Mouse (Mus musculus): ENCODE data around the gene Olfr575. TPM values are rescaled to one million over a fixed set of nuclear protein-coding genes. Genes with fewer than 3 reads are reported as not detected.

Olfr575 gene
- not detected in 2 replicates for polyA plus RNA-seq (2015; fragmentation: Nextera tagmentation; extraction: Ambion mirVana)

DNA sequence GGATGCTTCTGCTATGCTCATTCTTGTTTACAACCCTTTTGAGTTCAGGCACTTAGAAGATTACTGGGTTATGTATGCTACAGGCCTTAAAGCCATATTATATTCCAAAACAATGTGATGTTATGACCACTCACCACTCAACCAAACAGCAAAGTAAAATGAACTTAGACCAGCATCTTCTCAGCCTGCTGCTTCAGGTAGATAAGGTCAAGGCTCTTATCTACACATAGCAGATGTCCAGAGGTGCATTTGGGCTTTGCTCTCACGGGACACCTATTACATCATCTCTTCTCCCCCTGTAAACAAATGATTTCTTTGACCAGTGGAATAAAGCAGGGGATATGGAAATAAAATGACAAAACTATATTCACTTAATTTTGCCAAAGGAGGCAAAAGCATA, at the start of gene Olfr575:
TSS of gene Olfr575 (minus strand) at position 183 of the 400 bp plus-strand sequence.
- WGBS: 74% methylated on average over 1 of the region's 1 CpGs
- H3K27ac ChIP-seq: no peak within 1 kb of the TSS
- H3K27me3 ChIP-seq: no peaks in the 10 kb centered on the region
- H3K4me3 ChIP-seq (replicated peaks): no peak within 1 kb of the TSS
- H3K9ac ChIP-seq (replicated peaks): no peak within 1 kb of the TSS
- ATAC-seq: no peak
- no peaks in the 10 kb centered on the region for H3K36me3 ChIP-seq
- H3K4me2 ChIP-seq (replicated peaks): no peak within 1 kb of the TSS
- no peaks in the 10 kb centered on the region for H3K9me3 ChIP-seq
- H3K4me1 ChIP-seq (replicated peaks): no peaks in the 10 kb centered on the region

DNA sequence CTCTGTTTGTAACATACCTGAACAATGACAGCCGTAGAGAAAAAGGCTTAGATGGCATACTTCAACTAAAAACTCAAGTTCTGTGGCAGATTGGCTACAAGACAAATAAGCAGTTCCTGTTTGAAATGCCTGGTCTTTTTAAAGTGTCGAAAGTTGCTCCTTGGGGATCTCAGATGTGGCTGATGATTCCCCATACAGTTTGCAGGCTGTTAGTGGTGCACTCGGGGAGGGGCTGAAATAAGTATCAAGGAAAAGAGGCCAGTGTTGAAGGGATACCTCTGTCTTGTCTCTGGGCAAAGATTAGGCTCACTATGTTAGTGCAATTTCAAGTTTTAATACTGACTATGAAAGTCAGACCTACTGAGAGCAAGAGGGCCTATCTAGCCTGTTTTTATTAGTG, 30.6 kb upstream of the Olfr575 start, which contains the start of gene Olfr578:
TSS of gene Olfr578 (minus strand) at position 101 of the 400 bp plus-strand sequence.
- 84% methylated on average over 3 of the region's 3 CpGs for WGBS

DNA sequence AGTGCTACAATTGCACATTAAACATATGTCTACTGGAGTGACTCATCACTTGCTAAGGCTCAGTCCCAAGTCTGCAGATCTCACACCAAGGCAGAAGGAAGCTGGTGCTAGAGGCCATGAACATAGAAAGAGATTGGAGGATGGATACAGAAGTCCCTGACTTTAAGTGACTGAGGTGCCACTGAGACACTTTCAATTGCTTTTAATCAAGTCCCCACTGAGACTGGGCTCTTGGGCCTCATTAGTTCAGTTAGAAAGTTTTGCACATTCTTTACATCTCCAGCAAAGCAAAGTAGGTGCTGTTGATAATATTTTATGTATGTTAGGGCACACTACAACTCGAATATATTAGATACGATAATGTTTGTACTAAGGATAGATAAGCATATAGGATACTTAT, 17.3 kb upstream of the Olfr575 start, which contains the start of gene Olfr577:
TSS of gene Olfr577 (minus strand) at position 101 of the 400 bp plus-strand sequence.
- 88% methylated on average over 2 of the region's 2 CpGs for WGBS
- H3K4me2 ChIP-seq (replicated peaks): no peak within 1 kb of the TSS
- no peak for ATAC-seq

More for the DNA sequence above, 30.6 kb upstream of the Olfr575 start, which contains the start of gene Olfr578:
- Histone ChIP-seq H3K27ac (no peak within 1 kb of the TSS), H3K36me3 (no peaks in the 10 kb centered on the region), H3K9me3 (peaks cover 2% of the 10 kb centered on the region; the same call in 1 of the 2 replicates), H3K4me1 (replicated peaks) (no peaks in the 10 kb centered on the region), H3K4me3 (replicated peaks) (no peak within 1 kb of the TSS), H3K9ac (replicated peaks) (no peak within 1 kb of the TSS), H3K27me3 (no peaks in the 10 kb centered on the region), H3K4me2 (replicated peaks) (no peak within 1 kb of the TSS)
- ATAC-seq: no peak

DNA sequence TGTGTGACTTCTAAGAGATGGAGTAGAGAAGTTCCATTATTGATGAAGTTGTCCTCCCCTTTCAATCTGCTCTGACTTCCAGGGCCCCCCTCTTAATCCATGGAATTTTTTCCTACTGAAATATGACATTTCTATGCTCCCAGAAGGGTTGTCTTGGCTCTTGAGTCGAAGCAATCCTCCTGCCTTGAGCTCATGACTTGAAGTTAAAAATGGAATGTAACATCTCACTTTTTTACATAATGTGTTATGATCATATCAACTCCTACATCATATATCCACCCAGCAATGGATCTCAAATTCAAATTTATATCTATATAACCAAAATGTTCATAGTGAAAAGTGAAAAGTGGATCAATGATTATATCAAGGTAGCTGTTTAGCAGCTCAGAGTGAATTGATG, 15.8 kb upstream of the Olfr575 start:
- Histone ChIP-seq H3K27me3 (no peaks in the 10 kb centered on the region), H3K27ac (no peak overlapping the region), H3K4me2 (replicated peaks) (no peak overlapping the region), H3K36me3 (no peaks in the 10 kb centered on the region), H3K4me3 (replicated peaks) (no peak overlapping the region), H3K9me3 (no peaks in the 10 kb centered on the region), H3K9ac (replicated peaks) (no peak overlapping the region), H3K4me1 (replicated peaks) (no peaks in the 10 kb centered on the region)
- WGBS: 32% methylated on average over 1 of the region's 1 CpGs
- ATAC-seq: no peak

More for the DNA sequence above, 17.3 kb upstream of the Olfr575 start, which contains the start of gene Olfr577:
- no peak within 1 kb of the TSS for H3K4me3 ChIP-seq (replicated peaks)
- H3K36me3 ChIP-seq: no peaks in the 10 kb centered on the region
- H3K9ac ChIP-seq (replicated peaks): no peak within 1 kb of the TSS
- no peaks in the 10 kb centered on the region for H3K27me3 ChIP-seq
- no peak within 1 kb of the TSS for H3K27ac ChIP-seq
- H3K9me3 ChIP-seq: no peaks in the 10 kb centered on the region
- H3K4me1 ChIP-seq (replicated peaks): no peaks in the 10 kb centered on the region

GRCm38 (mm10) chr7:102962360-102962759, 3.8 kb upstream of the Olfr575 start, which contains the start of gene Olfr576:
Gene Olfr576, plus strand, starts transcription at chr7:102962660.
- WGBS: 61% methylated on average over 2 of the region's 2 CpGs
- Histone ChIP-seq H3K36me3 (no peaks in the 10 kb centered on the region), H3K9me3 (no peaks in the 10 kb centered on the region), H3K4me1 (replicated peaks) (no peaks in the 10 kb centered on the region), H3K4me3 (replicated peaks) (no peak within 1 kb of the TSS), H3K9ac (replicated peaks) (no peak within 1 kb of the TSS), H3K4me2 (replicated peaks) (no peak within 1 kb of the TSS), H3K27ac (no peak within 1 kb of the TSS), H3K27me3 (no peaks in the 10 kb centered on the region)
- no peak for ATAC-seq

GRCm38 (mm10) chr7:102958137-102958536, 438 bp downstream of the Olfr575 start:
- ATAC-seq: no peak
- H3K4me2 ChIP-seq (replicated peaks): no peak overlapping the region

GRCm38 (mm10) chr7:102950732-102951131, 7.8 kb downstream of the Olfr575 start:
- Histone ChIP-seq H3K4me1 (replicated peaks) (no peaks in the 10 kb centered on the region), H3K36me3 (no peaks in the 10 kb centered on the region), H3K4me2 (replicated peaks) (no peak overlapping the region), H3K4me3 (replicated peaks) (no peak overlapping the region), H3K27me3 (no peaks in the 10 kb centered on the region), H3K9me3 (no peaks in the 10 kb centered on the region), H3K27ac (no peak overlapping the region), H3K9ac (replicated peaks) (no peak overlapping the region)
- 81% methylated on average over 1 of the region's 1 CpGs for WGBS
- ATAC-seq: no peak

More at GRCm38 (mm10) chr7:102958137-102958536, 438 bp downstream of the Olfr575 start:
- Histone ChIP-seq H3K27me3 (no peaks in the 10 kb centered on the region), H3K9ac (replicated peaks) (no peak overlapping the region), H3K36me3 (no peaks in the 10 kb centered on the region), H3K4me3 (replicated peaks) (no peak overlapping the region), H3K27ac (no peak overlapping the region), H3K9me3 (no peaks in the 10 kb centered on the region), H3K4me1 (replicated peaks) (no peaks in the 10 kb centered on the region)
- WGBS: 82% methylated on average over 3 of the region's 3 CpGs

- WGBS: 86% methylated on average over 1 of the region's 1 CpGs
- Histone ChIP-seq H3K9me3 (no peaks in the 10 kb centered on the region), H3K36me3 (no peaks in the 10 kb centered on the region), H3K27me3 (no peaks in the 10 kb centered on the region), H3K4me3 (replicated peaks) (no peak within 1 kb of the TSS), H3K4me2 (replicated peaks) (no peak within 1 kb of the TSS), H3K27ac (no peak within 1 kb of the TSS), H3K4me1 (replicated peaks) (no peaks in the 10 kb centered on the region), H3K9ac (replicated peaks) (no peak within 1 kb of the TSS)
- ATAC-seq: no peak
Observed at GRCm38 (mm10) chr7:102948167-102948566, 10.4 kb downstream of the Olfr575 start, which contains the start of gene Olfr574. Gene Olfr574, plus strand, starts transcription at chr7:102948467.

DNA sequence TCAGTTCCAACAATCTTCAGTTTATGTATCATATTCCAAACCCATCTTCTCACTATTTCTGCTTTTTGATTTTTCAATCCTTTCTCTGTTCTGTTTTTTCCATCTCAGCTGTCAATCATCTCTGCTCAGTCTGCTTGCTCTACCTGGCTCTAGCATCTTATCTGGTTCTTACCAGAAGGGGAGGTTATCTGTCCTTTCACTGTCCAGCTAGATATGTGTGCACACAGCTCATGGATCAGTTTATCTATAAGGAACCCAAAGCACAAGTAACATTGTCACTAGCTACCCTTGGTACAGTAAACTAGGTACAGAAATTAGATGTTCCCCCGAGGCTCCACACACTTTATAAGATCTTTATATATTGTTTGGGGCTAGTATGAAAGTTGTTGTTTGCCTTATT, 15.2 kb downstream of the Olfr575 start:
- Histone ChIP-seq H3K9me3 (no peaks in the 10 kb centered on the region), H3K27me3 (no peaks in the 10 kb centered on the region), H3K27ac (no peak overlapping the region), H3K9ac (replicated peaks) (no peak overlapping the region), H3K36me3 (no peaks in the 10 kb centered on the region), H3K4me3 (replicated peaks) (no peak overlapping the region), H3K4me1 (replicated peaks) (no peaks in the 10 kb centered on the region), H3K4me2 (replicated peaks) (no peak overlapping the region)
- WGBS: 97% methylated on average over 1 of the region's 1 CpGs
- no peak for ATAC-seq

DNA sequence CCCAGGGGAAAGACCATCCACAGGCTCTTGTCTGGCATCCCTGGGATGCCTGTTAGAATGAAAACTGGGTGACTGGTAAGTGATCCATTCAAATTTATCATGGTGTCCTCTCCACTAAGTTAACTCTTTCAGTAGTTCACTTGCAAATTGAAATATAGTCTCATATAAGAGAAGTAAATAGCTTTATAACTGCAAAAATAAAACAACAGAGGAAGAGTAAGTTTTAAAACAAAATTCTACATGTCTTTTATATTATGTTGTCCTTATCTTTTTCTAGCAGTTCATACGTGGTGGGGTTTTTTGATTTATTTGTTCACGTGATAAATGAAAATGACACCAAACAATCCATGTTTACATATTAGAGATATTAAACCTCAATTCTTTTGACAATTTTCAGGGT, 16.1 kb downstream of the Olfr575 start, which contains the start of gene Olfr573-ps1:
TSS of gene Olfr573-ps1 (minus strand) at position 101 of the 400 bp plus-strand sequence.
- Histone ChIP-seq H3K27me3 (no peaks in the 10 kb centered on the region), H3K4me1 (replicated peaks) (no peaks in the 10 kb centered on the region), H3K4me2 (replicated peaks) (no peak within 1 kb of the TSS), H3K9ac (replicated peaks) (no peak within 1 kb of the TSS), H3K9me3 (no peaks in the 10 kb centered on the region), H3K36me3 (no peaks in the 10 kb centered on the region), H3K27ac (no peak within 1 kb of the TSS), H3K4me3 (replicated peaks) (no peak within 1 kb of the TSS)
- no peak for ATAC-seq
- WGBS: 90% methylated on average over 2 of the region's 2 CpGs

DNA sequence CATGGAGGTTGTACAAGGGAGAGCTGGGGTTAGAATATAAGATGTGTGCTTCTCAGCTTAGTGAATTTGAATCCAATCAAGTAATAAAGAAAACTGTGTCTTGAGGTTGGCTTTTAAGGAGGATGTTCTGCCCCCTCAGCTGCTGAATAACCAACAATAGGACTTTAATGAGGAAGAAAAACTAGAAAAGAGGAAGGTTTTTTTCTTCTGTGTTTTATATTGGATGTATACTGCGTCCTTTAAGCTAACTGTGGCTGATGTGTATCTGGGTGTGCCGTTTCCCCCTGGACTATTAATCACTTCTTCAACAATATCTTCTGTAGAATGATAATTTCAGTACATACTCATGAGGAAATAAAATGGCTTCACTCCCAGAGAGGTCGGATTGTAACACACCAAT, 31.5 kb downstream of the Olfr575 start:
- Histone ChIP-seq H3K9ac (replicated peaks) (no peak overlapping the region), H3K4me3 (replicated peaks) (no peak overlapping the region), H3K27ac (no peak overlapping the region), H3K27me3 (no peaks in the 10 kb centered on the region), H3K9me3 (no peaks in the 10 kb centered on the region), H3K4me2 (replicated peaks) (no peak overlapping the region), H3K36me3 (no peaks in the 10 kb centered on the region), H3K4me1 (replicated peaks) (no peaks in the 10 kb centered on the region)
- 74% methylated on average over 3 of the region's 3 CpGs for WGBS
- ATAC-seq: no peak

- no peaks in the 10 kb centered on the region for H3K9me3 ChIP-seq
- no peak within 1 kb of the TSS for H3K4me2 ChIP-seq (replicated peaks)
- 72% methylated on average over 1 of the region's 1 CpGs for WGBS
- H3K27ac ChIP-seq: no peak within 1 kb of the TSS
- no peaks in the 10 kb centered on the region for H3K27me3 ChIP-seq
- no peaks in the 10 kb centered on the region for H3K36me3 ChIP-seq
- H3K9ac ChIP-seq (replicated peaks): no peak within 1 kb of the TSS
- H3K4me3 ChIP-seq (replicated peaks): no peak within 1 kb of the TSS
- ATAC-seq: no peak
- H3K4me1 ChIP-seq (replicated peaks): no peaks in the 10 kb centered on the region
Observed at GRCm38 (mm10) chr7:102924109-102924508, 34.5 kb downstream of the Olfr575 start, which contains the start of gene Olfr572. Gene Olfr572, plus strand, starts transcription at chr7:102924409.

GRCm38 (mm10) chr7:102919632-102920031, 38.9 kb downstream of the Olfr575 start:
- 23% methylated on average over 1 of the region's 1 CpGs for WGBS
- Histone ChIP-seq H3K36me3 (no peaks in the 10 kb centered on the region), H3K9ac (replicated peaks) (no peak overlapping the region), H3K27me3 (no peaks in the 10 kb centered on the region), H3K9me3 (no peaks in the 10 kb centered on the region), H3K27ac (no peak overlapping the region), H3K4me1 (replicated peaks) (no peaks in the 10 kb centered on the region), H3K4me3 (replicated peaks) (no peak overlapping the region), H3K4me2 (replicated peaks) (no peak overlapping the region)
- ATAC-seq: peak; percentile 85
